Mouse (Mus musculus) midbrain, embryonic 13.5 days (tissue): ENCODE data around the gene 9430097D07Rik. TPM values are rescaled to one million over a fixed set of nuclear protein-coding genes. Genes with fewer than 3 reads are reported as not detected.

Experiments used
- ATAC-seq: fragments of 200-750 bp; cut with Nextera tagmentation; 2 replicates; pipeline ENCODE4 v1.8.0; 2017; ENCODE audit warnings: mild to moderate bottlenecking, moderate TSS enrichment, moderate library complexity
- H3K27ac ChIP-seq: fragments of 300-500 bp; sonication (generic); 2 replicates; pipeline ENCODE4 v1.5.1; 2015; ENCODE audit warnings: inconsistent platforms, mild to moderate bottlenecking, moderate library complexity
- H3K27me3 ChIP-seq: fragments of 300-500 bp; sonication (generic); 2 replicates; pipeline ENCODE4 v1.6.1; 2015; ENCODE audit warnings: mild to moderate bottlenecking, inconsistent platforms
- H3K36me3 ChIP-seq: fragments of 300-500 bp; sonication (generic); 2 replicates; pipeline ENCODE4 v1.6.1; 2015; ENCODE audit warnings: mild to moderate bottlenecking, inconsistent platforms
- H3K4me1 ChIP-seq: fragments of 300-500 bp; sonication (generic); replicated peaks from 2 replicates; pipeline ENCODE4 v1.6.1; 2015; ENCODE audit warnings: inconsistent platforms
- H3K4me2 ChIP-seq: fragments of 300-500 bp; sonication (generic); replicated peaks from 2 replicates; pipeline ENCODE4 v1.6.1; 2015; ENCODE audit warnings: moderate library complexity, mild to moderate bottlenecking, inconsistent platforms
- H3K4me3 ChIP-seq: fragments of 300-500 bp; sonication (generic); replicated peaks from 2 replicates; pipeline ENCODE4 v1.5.1; 2015; ENCODE audit warnings: mild to moderate bottlenecking, inconsistent platforms
- H3K9ac ChIP-seq: fragments of 300-500 bp; sonication (generic); replicated peaks from 2 replicates; pipeline ENCODE4 v1.6.1; 2015; ENCODE audit warnings: mild to moderate bottlenecking, inconsistent platforms
- H3K9me3 ChIP-seq: fragments of 300-500 bp; sonication (generic); 2 replicates; pipeline ENCODE4 v1.6.1; 2016; ENCODE audit warnings: mild to moderate bottlenecking, inconsistent platforms
- WGBS: fragments of 180-500 bp; shearing (Covaris S2); methylation state at CpG from one replicate; pipeline ENCODE4 v1.1.7; 2015; 5-methylcytosine and 5-hydroxymethylcytosine counted together
- polyA plus RNA-seq: library from polyadenylated mRNA; unstranded; fragments of >200 nt; fragmentation: Nextera tagmentation; extraction: Ambion mirVana; gene quantifications from 2 replicates; pipeline ENCODE4 v1.2.1, GENCODE M21; 2015

The 9430097D07Rik gene
- polyA plus RNA-seq, 1 experiment from 2014 or later, result 0.34 TPM

- H3K27ac ChIP-seq, result peak overlapping the region; percentile 41
- H3K9me3 ChIP-seq, result no peaks in the 10 kb centered on the region
- ATAC-seq, result no peak
- 10% methylated on average over 9 of the region's 9 CpGs for WGBS
- H3K36me3 ChIP-seq, result no peaks in the 10 kb centered on the region
- H3K4me1 ChIP-seq, result peaks cover 63% of the 10 kb centered on the region
- H3K27me3 ChIP-seq, result no peaks in the 10 kb centered on the region
- peak overlapping the region; percentile 94 for H3K4me3 ChIP-seq
- peak overlapping the region; percentile 71 for H3K4me2 ChIP-seq
- peak overlapping the region; percentile 98 for H3K9ac ChIP-seq
These were observed 38.1 kb downstream of the 9430097D07Rik start for GRCm38 (mm10) chr2:32537360-32537905.

DNA sequence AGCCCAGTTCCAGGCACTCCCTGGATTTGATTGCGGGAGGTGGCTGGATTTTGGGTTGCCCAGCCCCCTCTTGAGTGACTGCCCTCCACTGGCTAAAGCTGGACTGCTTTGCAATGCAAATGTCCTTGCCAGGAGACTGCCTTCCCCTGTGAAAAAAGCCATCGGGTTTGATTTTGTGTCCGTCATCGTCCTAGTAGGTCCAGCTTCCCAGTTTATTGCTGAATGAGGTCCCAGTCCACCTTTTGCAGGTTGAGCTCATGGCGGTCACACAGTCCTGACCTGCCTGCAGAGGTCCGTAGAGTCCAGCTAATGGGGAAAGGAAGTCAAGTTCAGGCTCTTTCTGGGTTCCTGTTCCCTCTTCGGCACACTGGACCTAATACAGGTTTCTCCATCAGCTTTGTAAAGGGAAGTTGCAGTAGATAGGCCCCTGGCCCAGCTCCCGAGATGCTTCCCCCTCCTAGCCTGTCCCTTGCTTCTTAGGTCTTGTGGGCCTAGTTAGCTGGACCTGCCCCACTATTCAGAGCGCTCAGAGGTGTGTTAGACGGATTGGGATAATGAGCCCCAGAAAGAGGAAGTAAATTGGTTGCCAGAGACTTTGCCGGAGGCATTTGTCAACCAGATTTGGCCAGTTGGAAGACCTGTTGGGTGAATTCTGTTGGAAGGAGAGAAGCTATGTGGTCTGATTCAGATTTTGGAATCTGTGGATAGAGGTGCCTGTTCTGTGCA is 38.7 kb downstream of the 9430097D07Rik start:
- WGBS, result 2% methylated on average over 11 of the region's 11 CpGs
- Histone ChIP-seq H3K27ac (peak overlapping the region; percentile 93), H3K36me3 (no peaks in the 10 kb centered on the region), H3K27me3 (no peaks in the 10 kb centered on the region), H3K9ac (peak overlapping the region; percentile 98), H3K9me3 (no peaks in the 10 kb centered on the region), H3K4me1 (peaks cover 63% of the 10 kb centered on the region), H3K4me3 (peak overlapping the region; percentile 94), H3K4me2 (peak overlapping the region; percentile 71)
- no peak for ATAC-seq

- H3K4me3 ChIP-seq, result peak overlapping the region; percentile 94
- no peaks in the 10 kb centered on the region for H3K36me3 ChIP-seq
- H3K9ac ChIP-seq, result peak overlapping the region; percentile 98
- ATAC-seq, result no peak
- no peaks in the 10 kb centered on the region for H3K27me3 ChIP-seq
- H3K9me3 ChIP-seq, result no peaks in the 10 kb centered on the region
- WGBS, result 2% methylated on average over 14 of the region's 14 CpGs
- peak overlapping the region; percentile 71 for H3K4me2 ChIP-seq
- H3K27ac ChIP-seq, result peak overlapping the region; percentile 93
- peaks cover 63% of the 10 kb centered on the region for H3K4me1 ChIP-seq
These were observed 39.3 kb downstream of the 9430097D07Rik start for GRCm38 (mm10) chr2:32536086-32536633.

- peak overlapping the region; percentile 98 for H3K9ac ChIP-seq
- peak overlapping the region; percentile 94 for H3K4me3 ChIP-seq
- no peaks in the 10 kb centered on the region for H3K9me3 ChIP-seq
- WGBS, result under 1% methylated on average over 48 of the region's 56 CpGs
- no peaks in the 10 kb centered on the region for H3K36me3 ChIP-seq
- H3K27me3 ChIP-seq, result no peaks in the 10 kb centered on the region
- H3K27ac ChIP-seq, result peak overlapping the region; percentile 93
- H3K4me2 ChIP-seq, result peak overlapping the region; percentile 71
- no peak; the same call in 1 of the 2 replicates for ATAC-seq
- peaks cover 61% of the 10 kb centered on the region for H3K4me1 ChIP-seq
These were observed 39.9 kb downstream of the 9430097D07Rik start for GRCm38 (mm10) chr2:32535501-32535991.

- no peaks in the 10 kb centered on the region for H3K9me3 ChIP-seq
- peaks cover 57% of the 10 kb centered on the region for H3K4me1 ChIP-seq
- WGBS, result under 1% methylated on average over 63 of the region's 67 CpGs
- no peaks in the 10 kb centered on the region for H3K27me3 ChIP-seq
- H3K9ac ChIP-seq, result peak within 1 kb of the TSS; percentile 98
- H3K4me3 ChIP-seq, result peak within 1 kb of the TSS; percentile 94
- ATAC-seq, result peak; percentile 93
- H3K36me3 ChIP-seq, result no peaks in the 10 kb centered on the region
- H3K4me2 ChIP-seq, result peak within 1 kb of the TSS; percentile 71
- H3K27ac ChIP-seq, result peak within 1 kb of the TSS; percentile 93
These were observed 40.6 kb downstream of the 9430097D07Rik start, which contains the start of gene Fam102a for GRCm38 (mm10) chr2:32534733-32535471. Gene Fam102a (plus strand): TSS chr2:32535332.

DNA sequence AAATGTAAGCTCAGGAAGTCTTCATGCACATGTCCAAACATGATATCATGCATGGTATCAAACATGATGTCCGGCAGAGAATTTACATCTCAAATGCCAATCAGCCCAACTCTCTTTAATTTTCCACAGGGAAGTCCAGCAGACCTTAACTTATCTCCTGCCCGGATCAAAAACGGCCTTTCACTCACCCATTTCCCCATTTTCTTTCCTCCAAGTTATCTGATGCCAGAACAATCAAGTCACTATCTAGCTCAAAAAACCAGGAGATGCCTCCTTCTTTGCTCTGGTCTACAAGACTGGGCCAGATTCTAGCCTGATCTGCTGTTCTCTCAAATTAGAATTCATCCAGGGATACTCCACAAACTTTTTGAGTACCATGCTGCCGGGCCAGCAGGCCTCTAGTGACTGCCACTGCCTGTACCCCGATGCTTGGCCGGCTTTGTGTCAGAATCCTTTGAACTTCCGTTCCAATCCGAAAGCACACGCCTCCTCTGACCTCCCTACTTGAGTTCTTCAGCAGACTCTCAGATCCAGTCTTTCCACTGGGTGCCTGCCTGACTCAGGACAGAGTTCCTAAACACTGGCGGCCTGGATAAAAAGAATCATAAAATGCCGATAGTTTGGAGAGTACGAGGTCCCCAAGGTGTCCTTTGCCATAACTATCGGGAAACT is 41.3 kb downstream of the 9430097D07Rik start:
- Histone ChIP-seq H3K4me1 (peaks cover 50% of the 10 kb centered on the region), H3K9me3 (no peaks in the 10 kb centered on the region), H3K9ac (peak overlapping the region; percentile 68), H3K4me3 (peak overlapping the region; percentile 94), H3K4me2 (peak overlapping the region; percentile 71), H3K36me3 (no peaks in the 10 kb centered on the region), H3K27ac (peak overlapping the region; percentile 89), H3K27me3 (no peaks in the 10 kb centered on the region)
- peak; percentile 2; the same call in 1 of the 2 replicates for ATAC-seq
- 9% methylated on average over 13 of the region's 13 CpGs for WGBS

DNA sequence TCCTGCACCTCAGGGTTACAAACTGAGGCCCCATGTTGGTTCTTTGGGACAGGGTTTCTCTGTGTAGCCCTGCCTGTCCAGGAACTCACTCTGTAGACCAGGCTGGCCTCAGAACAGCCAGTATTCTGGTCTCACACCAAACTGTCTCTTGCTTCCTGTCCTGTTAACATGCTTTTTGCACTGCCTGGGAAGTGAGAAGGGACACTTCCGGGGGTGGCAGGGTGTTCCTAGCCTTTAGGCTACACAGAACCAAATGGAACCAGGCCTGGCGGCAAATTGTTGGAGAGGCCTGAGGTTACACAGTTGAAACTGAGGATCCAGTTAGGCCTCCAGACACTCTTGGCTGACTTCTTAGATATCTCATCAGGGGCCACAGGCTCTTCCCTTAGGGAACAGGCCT is 42.3 kb downstream of the 9430097D07Rik start:
- no peak for ATAC-seq
- no peak overlapping the region for H3K9ac ChIP-seq
- H3K4me2 ChIP-seq, result no peak overlapping the region
- peaks cover 40% of the 10 kb centered on the region for H3K4me1 ChIP-seq
- H3K9me3 ChIP-seq, result no peaks in the 10 kb centered on the region
- H3K27ac ChIP-seq, result no peak overlapping the region
- WGBS, result 93% methylated on average over 2 of the region's 2 CpGs
- H3K36me3 ChIP-seq, result no peaks in the 10 kb centered on the region
- no peaks in the 10 kb centered on the region for H3K27me3 ChIP-seq
- H3K4me3 ChIP-seq, result no peak overlapping the region

DNA sequence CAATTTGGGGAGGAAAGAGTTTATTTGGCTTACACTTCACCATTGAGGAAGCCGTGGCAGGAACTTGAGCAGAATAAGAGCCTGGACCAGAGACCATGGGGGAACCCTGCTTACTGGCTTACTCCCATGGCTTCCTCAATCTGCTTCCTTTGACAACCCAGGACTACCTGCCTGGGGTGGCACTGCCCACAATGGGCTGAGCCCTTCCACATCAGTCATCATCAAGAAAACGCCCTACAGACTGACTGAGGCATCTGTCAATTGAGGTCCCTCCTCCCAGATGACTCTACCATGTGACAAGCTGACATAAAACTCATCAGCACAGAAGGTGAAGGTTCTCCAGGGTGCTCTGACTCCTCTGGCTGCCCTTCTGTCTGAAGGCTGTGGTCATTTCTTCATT is 45.0 kb downstream of the 9430097D07Rik start:
- Histone ChIP-seq H3K4me2 (no peak overlapping the region), H3K4me1 (peaks cover 15% of the 10 kb centered on the region), H3K9ac (no peak overlapping the region), H3K36me3 (no peaks in the 10 kb centered on the region), H3K4me3 (no peak overlapping the region), H3K27ac (no peak overlapping the region), H3K9me3 (no peaks in the 10 kb centered on the region), H3K27me3 (no peaks in the 10 kb centered on the region)
- WGBS, result 92% methylated on average over 2 of the region's 2 CpGs
- no peak for ATAC-seq

DNA sequence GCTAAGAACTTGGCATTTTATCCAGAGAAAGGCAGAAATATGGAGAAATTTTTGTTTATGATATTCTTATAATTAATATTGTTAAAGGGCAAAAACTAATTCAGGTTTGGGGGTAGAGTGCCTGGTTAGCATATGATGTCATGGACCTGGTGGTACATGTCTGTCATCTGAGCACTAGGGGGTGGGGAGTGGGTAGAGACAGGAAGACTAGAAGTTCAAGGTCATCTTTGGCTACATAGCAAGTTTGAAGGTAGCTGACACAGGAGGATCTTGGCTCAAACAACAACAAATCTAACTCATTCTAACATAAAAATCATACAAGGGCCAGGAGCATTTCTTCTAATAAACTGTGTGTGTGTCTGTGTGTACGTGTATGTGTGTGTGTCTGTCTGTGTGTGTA is 47.2 kb downstream of the 9430097D07Rik start:
- Histone ChIP-seq H3K27ac (no peak overlapping the region), H3K9me3 (no peaks in the 10 kb centered on the region), H3K4me1 (peaks cover 1% of the 10 kb centered on the region; the same call in 1 of the 2 replicates), H3K36me3 (no peaks in the 10 kb centered on the region), H3K4me2 (no peak overlapping the region), H3K9ac (no peak overlapping the region), H3K27me3 (no peaks in the 10 kb centered on the region), H3K4me3 (no peak overlapping the region)
- WGBS, result 93% methylated on average over 1 of the region's 1 CpGs
- ATAC-seq, result no peak

GRCm38 (mm10) chr2:32527468-32527966 is 48.0 kb downstream of the 9430097D07Rik start:
- Histone ChIP-seq H3K4me3 (no peak overlapping the region), H3K4me2 (no peak overlapping the region), H3K4me1 (no peaks in the 10 kb centered on the region), H3K36me3 (no peaks in the 10 kb centered on the region), H3K27me3 (no peaks in the 10 kb centered on the region), H3K9ac (no peak overlapping the region), H3K27ac (no peak overlapping the region), H3K9me3 (no peaks in the 10 kb centered on the region)
- WGBS, result 53% methylated on average over 14 of the region's 14 CpGs
- ATAC-seq, result no peak

DNA sequence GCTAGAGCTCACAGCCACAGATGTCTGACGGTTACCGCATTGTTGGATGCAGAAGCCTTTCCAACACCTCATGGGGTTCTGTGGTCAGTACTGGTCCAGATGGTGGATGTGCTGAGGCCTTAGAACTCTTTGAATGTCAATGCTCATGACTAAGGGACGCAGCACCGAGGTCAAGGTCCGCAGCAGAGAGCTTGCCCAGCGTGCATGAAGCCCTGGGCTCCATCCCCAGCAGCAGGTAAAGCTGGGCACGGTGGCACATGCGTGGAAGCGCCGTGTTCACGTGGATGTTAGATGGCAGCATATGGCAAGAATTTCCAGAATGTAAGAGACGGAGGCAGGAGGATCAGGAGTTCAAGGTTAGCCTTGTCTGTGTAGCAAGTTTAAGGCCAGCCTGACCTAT is 49.7 kb downstream of the 9430097D07Rik start:
- H3K27ac ChIP-seq, result no peak overlapping the region

More for the DNA sequence above, 49.7 kb downstream of the 9430097D07Rik start:
- WGBS, result 87% methylated on average over 12 of the region's 12 CpGs
- Histone ChIP-seq H3K27me3 (no peaks in the 10 kb centered on the region), H3K9ac (no peak overlapping the region), H3K4me2 (no peak overlapping the region), H3K4me1 (no peaks in the 10 kb centered on the region), H3K9me3 (no peaks in the 10 kb centered on the region), H3K36me3 (no peaks in the 10 kb centered on the region), H3K4me3 (no peak overlapping the region)
- no peak for ATAC-seq
